Mouse (Mus musculus) hindbrain, embryonic 11.5 days (tissue): ENCODE results near the gene Krtap4-7. TPM values are rescaled to one million over a fixed set of nuclear protein-coding genes. Genes with fewer than 3 reads are reported as not detected.
"Not testable (repeated sequence)": the region's sequence is repeated elsewhere in the genome, so short reads cannot be mapped to it uniquely, and the experiment has no call there.

Experiments
- ATAC-seq: fragments of 200-750 bp; cut with Nextera tagmentation; 2 replicates; pipeline ENCODE4 v1.8.0; 2017; ENCODE audit warnings: mild to moderate bottlenecking, moderate TSS enrichment, moderate library complexity; ENCODE audit not compliant: low FRiP score
- DNase-seq: peaks from one replicate; pipeline ENCODE4 v3.0.0-alpha.2; 2015; ENCODE audit warnings: low spot score
- H3K27ac ChIP-seq: fragments of 300-500 bp; sonication (generic); 2 replicates; pipeline ENCODE4 v1.5.1; 2014; ENCODE audit warnings: mild to moderate bottlenecking, low read depth, low read length
- H3K27me3 ChIP-seq: fragments of 300-500 bp; sonication (generic); 2 replicates; pipeline ENCODE4 v1.6.1; 2014; ENCODE audit warnings: mild to moderate bottlenecking, low read length, moderate library complexity, mixed read lengths; ENCODE audit not compliant: control insufficient read depth, insufficient read depth
- H3K36me3 ChIP-seq: fragments of 300-500 bp; sonication (generic); 2 replicates; pipeline ENCODE4 v1.6.1; 2014; ENCODE audit warnings: mild to moderate bottlenecking, low read length, moderate library complexity, mixed read lengths; ENCODE audit not compliant: control insufficient read depth, insufficient read depth
- H3K4me1 ChIP-seq: fragments of 300-500 bp; sonication (generic); replicated peaks from 2 replicates; pipeline ENCODE4 v1.6.1; 2014; ENCODE audit warnings: low read length, mixed read lengths; ENCODE audit not compliant: control insufficient read depth, insufficient read depth
- H3K4me2 ChIP-seq: fragments of 300-500 bp; sonication (generic); replicated peaks from 2 replicates; pipeline ENCODE4 v1.6.1; 2014; ENCODE audit warnings: mild to moderate bottlenecking, low read depth, low read length
- H3K4me3 ChIP-seq: fragments of 300-500 bp; sonication (generic); 2 replicates; pipeline ENCODE4 v1.5.1; 2014; ENCODE audit warnings: low read depth, low read length
- H3K9ac ChIP-seq: fragments of 300-500 bp; sonication (generic); 2 replicates; pipeline ENCODE4 v1.6.1; 2014; ENCODE audit warnings: low read depth, low read length
- H3K9me3 ChIP-seq: fragments of 300-500 bp; sonication (generic); 2 replicates; pipeline ENCODE4 v1.6.1; 2016; ENCODE audit warnings: low read length; ENCODE audit not compliant: control insufficient read depth
- WGBS: fragments of 180-500 bp; shearing (Covaris S2); extraction: QIAGEN DNeasy Blood & Tissue Kit; methylation state at CpG from one replicate; pipeline ENCODE4 v1.1.7; 2014; 5-methylcytosine and 5-hydroxymethylcytosine counted together
- polyA plus RNA-seq: library from polyadenylated mRNA; unstranded; fragments of >200 nt; fragmentation: Nextera tagmentation; extraction: Ambion mirVana; gene quantifications from 2 replicates; pipeline ENCODE4 v1.2.1, GENCODE M21; 2014

Krtap4-7 gene
- not detected in 2 replicates for polyA plus RNA-seq

GRCm38 (mm10) chr11:99643635-99644139 is at the start of gene Krtap4-7:
Gene Krtap4-7 (minus strand): TSS chr11:99644089.
- H3K27ac ChIP-seq, ATAC-seq: not testable (repeated sequence)

GRCm38 (mm10) chr11:99690463-99690862 is 46.6 kb upstream of the Krtap4-7 start, which contains the start of gene Gm14190:
Gene Gm14190 (minus strand): TSS chr11:99690740.
- Histone ChIP-seq H3K9me3 (no peaks in the 10 kb centered on the region), H3K9ac (no peak within 1 kb of the TSS), H3K4me3 (no peak within 1 kb of the TSS), H3K27ac (no peak within 1 kb of the TSS), H3K4me2 (no peak within 1 kb of the TSS), H3K4me1 (no peaks in the 10 kb centered on the region), H3K27me3 (no peaks in the 10 kb centered on the region), H3K36me3 (no peaks in the 10 kb centered on the region)
- DNase-seq: no peak
- ATAC-seq: no peak
- WGBS: 70% methylated on average over 1 of the region's 1 CpGs

More at GRCm38 (mm10) chr11:99643635-99644139, at the start of gene Krtap4-7:
- not testable (repeated sequence) for H3K4me2 ChIP-seq, H3K4me3 ChIP-seq, H3K27me3 ChIP-seq, H3K4me1 ChIP-seq, H3K9me3 ChIP-seq, H3K9ac ChIP-seq, DNase-seq, H3K36me3 ChIP-seq
- 85% methylated on average over 8 of the region's 9 CpGs for WGBS

- not testable (repeated sequence) for H3K4me3 ChIP-seq, DNase-seq
- WGBS: 79% methylated on average over 1 of the region's 1 CpGs
Measured at GRCm38 (mm10) chr11:99685235-99685634, 41.3 kb upstream of the Krtap4-7 start.

GRCm38 (mm10) chr11:99683481-99683880 is 39.6 kb upstream of the Krtap4-7 start:
- 85% methylated on average over 2 of the region's 2 CpGs for WGBS
- no peaks in the 10 kb centered on the region for H3K9me3 ChIP-seq
- no peak overlapping the region for H3K9ac ChIP-seq
- no peak overlapping the region for H3K27ac ChIP-seq
- no peaks in the 10 kb centered on the region for H3K4me1 ChIP-seq
- H3K4me3 ChIP-seq: no peak overlapping the region
- no peaks in the 10 kb centered on the region for H3K36me3 ChIP-seq
- ATAC-seq (no peak), DNase-seq (no peak)
- no peak overlapping the region for H3K4me2 ChIP-seq
- H3K27me3 ChIP-seq: no peaks in the 10 kb centered on the region

More at GRCm38 (mm10) chr11:99685235-99685634, 41.3 kb upstream of the Krtap4-7 start:
- not testable (repeated sequence) for H3K36me3 ChIP-seq, H3K27ac ChIP-seq, H3K4me2 ChIP-seq, H3K9me3 ChIP-seq, H3K9ac ChIP-seq, H3K4me1 ChIP-seq, ATAC-seq, H3K27me3 ChIP-seq

GRCm38 (mm10) chr11:99665860-99666259 is 22.0 kb upstream of the Krtap4-7 start, which contains the start of gene Krtap4-6:
Gene Krtap4-6 (minus strand): TSS chr11:99665960.
- no peak for DNase-seq
- no peak within 1 kb of the TSS for H3K9ac ChIP-seq
- H3K27ac ChIP-seq: no peak within 1 kb of the TSS

GRCm38 (mm10) chr11:99662802-99663201 is 18.9 kb upstream of the Krtap4-7 start:
- H3K27ac ChIP-seq: no peak overlapping the region
- no peak overlapping the region for H3K4me3 ChIP-seq
- ATAC-seq (no peak), DNase-seq (no peak)
- no peaks in the 10 kb centered on the region for H3K9me3 ChIP-seq
- WGBS: 90% methylated on average over 10 of the region's 10 CpGs
- no peak overlapping the region for H3K9ac ChIP-seq
- no peak overlapping the region for H3K4me2 ChIP-seq
- H3K27me3 ChIP-seq: no peaks in the 10 kb centered on the region
- no peaks in the 10 kb centered on the region for H3K36me3 ChIP-seq
- H3K4me1 ChIP-seq: no peaks in the 10 kb centered on the region

More at GRCm38 (mm10) chr11:99665860-99666259, 22.0 kb upstream of the Krtap4-7 start, which contains the start of gene Krtap4-6:
- H3K4me2 ChIP-seq: no peak within 1 kb of the TSS
- no peaks in the 10 kb centered on the region for H3K9me3 ChIP-seq
- H3K27me3 ChIP-seq: no peaks in the 10 kb centered on the region
- no peaks in the 10 kb centered on the region for H3K36me3 ChIP-seq
- H3K4me3 ChIP-seq: no peak within 1 kb of the TSS
- ATAC-seq: no peak
- H3K4me1 ChIP-seq: no peaks in the 10 kb centered on the region

GRCm38 (mm10) chr11:99659256-99659655 is 15.4 kb upstream of the Krtap4-7 start:
- Histone ChIP-seq H3K9me3 (no peaks in the 10 kb centered on the region), H3K4me2 (no peak overlapping the region), H3K4me3 (no peak overlapping the region), H3K9ac (no peak overlapping the region), H3K27me3 (no peaks in the 10 kb centered on the region), H3K4me1 (no peaks in the 10 kb centered on the region), H3K27ac (no peak overlapping the region), H3K36me3 (no peaks in the 10 kb centered on the region)
- no peak for DNase-seq
- no peak for ATAC-seq
- 88% methylated on average over 4 of the region's 4 CpGs for WGBS

GRCm38 (mm10) chr11:99658467-99659010 is 14.7 kb upstream of the Krtap4-7 start, which contains the start of gene Gm11563:
Gene Gm11563 (minus strand): TSS chr11:99658960.
- not testable (repeated sequence) for H3K9ac ChIP-seq, ATAC-seq, H3K27ac ChIP-seq, H3K4me2 ChIP-seq, H3K4me1 ChIP-seq, H3K27me3 ChIP-seq, H3K4me3 ChIP-seq, H3K36me3 ChIP-seq, H3K9me3 ChIP-seq, DNase-seq
- 61% methylated on average over 10 of the region's 10 CpGs for WGBS

GRCm38 (mm10) chr11:99657051-99657450 is 13.2 kb upstream of the Krtap4-7 start:
- no peak overlapping the region for H3K27ac ChIP-seq
- no peak overlapping the region for H3K9ac ChIP-seq
- no peaks in the 10 kb centered on the region for H3K9me3 ChIP-seq
- ATAC-seq (no peak), DNase-seq (no peak)
- H3K4me1 ChIP-seq: no peaks in the 10 kb centered on the region
- no peaks in the 10 kb centered on the region for H3K27me3 ChIP-seq
- no peaks in the 10 kb centered on the region for H3K36me3 ChIP-seq
- WGBS: 42% methylated on average over 5 of the region's 5 CpGs
- H3K4me3 ChIP-seq: no peak overlapping the region
- H3K4me2 ChIP-seq: no peak overlapping the region
